Mouse (Mus musculus) cerebellum, adult 11-12 months (tissue): ENCODE results near the gene Cxcl12.

ENCODE experiments used
- DNase-seq: peaks from one replicate; pipeline ENCODE4 v3.0.0; 2022

Cxcl12 gene

GRCm38 (mm10) chr6:117168321-117169011 is at the start of gene Cxcl12:
TSS of gene Cxcl12 (plus strand) at chr6:117168535.
- DNase-seq, result no peak

- no peak for DNase-seq
Measured at GRCm38 (mm10) chr6:117122074-117122473, 46.3 kb upstream of the Cxcl12 start.

- DNase-seq, result no peak
Measured at GRCm38 (mm10) chr6:117126356-117126755, 42.0 kb upstream of the Cxcl12 start.

DNA sequence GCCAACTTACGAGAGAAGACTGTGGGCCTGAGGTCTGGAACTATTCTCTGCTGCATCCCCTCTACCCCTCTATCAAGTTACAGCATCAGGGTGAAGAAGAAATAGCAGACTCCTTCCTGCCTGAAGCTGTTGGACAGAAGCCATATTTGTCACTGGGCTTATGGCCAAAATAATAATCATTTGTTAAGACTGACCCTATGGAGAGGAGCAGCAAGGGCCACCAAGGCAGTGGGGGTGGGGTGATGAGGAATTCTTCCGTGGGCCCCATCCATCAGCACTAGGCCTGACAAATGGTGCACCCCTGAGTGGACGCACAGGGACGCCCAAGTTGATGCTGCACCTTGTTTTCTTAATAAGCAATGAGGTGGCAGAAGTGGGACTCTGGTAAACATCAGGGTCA is 38.9 kb upstream of the Cxcl12 start:
- DNase-seq, result no peak

- DNase-seq, result no peak
Measured at GRCm38 (mm10) chr6:117130680-117131111, 37.6 kb upstream of the Cxcl12 start.

- no peak for DNase-seq
Measured at GRCm38 (mm10) chr6:117134526-117134925, 33.8 kb upstream of the Cxcl12 start.

GRCm38 (mm10) chr6:117137735-117138134 is 30.6 kb upstream of the Cxcl12 start:
- DNase-seq, result no peak

GRCm38 (mm10) chr6:117140907-117141306 is 27.4 kb upstream of the Cxcl12 start:
- DNase-seq, result no peak

DNA sequence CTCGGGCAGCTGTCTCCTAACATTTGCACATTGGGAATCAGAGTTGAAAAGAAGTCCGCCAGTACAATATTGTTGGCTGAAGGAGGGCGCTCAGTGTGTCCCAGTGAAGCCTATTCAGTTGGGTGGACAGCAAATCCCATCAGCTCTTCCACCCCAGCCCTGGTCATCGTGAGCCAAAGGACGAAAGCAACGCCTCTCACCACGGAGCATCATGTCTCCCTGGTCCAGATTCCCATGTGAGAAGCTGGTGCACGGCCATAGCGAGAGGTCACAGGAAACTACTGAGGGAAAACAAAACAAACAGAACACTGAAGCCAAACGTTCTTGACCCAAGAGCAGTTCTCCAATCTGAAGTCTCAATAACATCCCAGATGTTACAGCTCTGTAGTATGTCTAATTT is 21.4 kb upstream of the Cxcl12 start:
- no peak for DNase-seq

- DNase-seq, result no peak
Measured at GRCm38 (mm10) chr6:117151484-117152149, 16.7 kb upstream of the Cxcl12 start.

- DNase-seq, result no peak
Measured at GRCm38 (mm10) chr6:117153046-117153445, 15.3 kb upstream of the Cxcl12 start.

- DNase-seq, result no peak
Measured at GRCm38 (mm10) chr6:117156846-117157245, 11.5 kb upstream of the Cxcl12 start.

DNA sequence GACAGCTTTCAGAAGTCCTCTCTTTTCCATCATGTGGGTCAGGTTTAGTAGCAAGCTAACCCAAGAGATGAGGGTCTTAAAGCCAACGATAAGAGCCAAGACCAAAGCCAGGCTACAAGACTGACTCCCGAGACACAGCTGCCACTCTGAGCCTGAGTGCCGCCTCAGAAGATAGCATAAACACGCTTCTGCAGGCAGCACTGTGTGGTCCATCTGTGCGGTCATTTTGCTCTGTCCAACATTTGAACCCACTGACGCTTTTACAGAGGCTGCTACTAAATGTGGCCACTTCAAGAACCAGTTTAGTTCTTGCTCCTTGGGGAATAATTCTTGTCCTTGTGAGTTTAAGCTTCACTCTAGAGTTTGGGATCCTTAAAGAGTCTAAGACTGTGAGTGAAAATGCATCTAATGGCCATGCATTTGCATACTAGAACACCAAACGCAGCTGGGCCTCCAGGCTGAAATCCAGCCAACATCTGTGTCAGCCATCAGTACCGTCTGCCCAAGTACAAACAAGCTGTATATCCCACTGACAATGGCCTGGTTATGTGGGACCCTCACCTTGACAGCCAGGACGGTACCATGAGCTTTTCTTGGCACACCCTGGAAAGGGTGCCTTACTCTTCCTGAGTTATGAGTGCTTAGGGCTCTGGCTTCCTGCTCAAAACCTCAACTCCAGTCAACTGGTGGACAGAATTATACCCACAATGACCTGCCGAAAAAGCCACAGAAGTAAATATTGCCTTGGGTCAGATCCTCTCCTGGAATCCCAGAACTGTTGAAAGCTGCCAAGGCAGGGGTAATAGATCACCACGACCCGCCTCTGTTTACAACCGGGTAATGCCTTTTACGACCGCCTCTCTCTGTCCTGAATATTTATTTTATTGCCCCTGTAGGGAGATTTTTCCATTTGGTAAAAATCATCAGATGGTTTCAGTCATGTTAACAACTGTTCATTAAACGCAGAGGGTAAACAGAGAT is 8.3 kb upstream of the Cxcl12 start:
- DNase-seq, result no peak

DNA sequence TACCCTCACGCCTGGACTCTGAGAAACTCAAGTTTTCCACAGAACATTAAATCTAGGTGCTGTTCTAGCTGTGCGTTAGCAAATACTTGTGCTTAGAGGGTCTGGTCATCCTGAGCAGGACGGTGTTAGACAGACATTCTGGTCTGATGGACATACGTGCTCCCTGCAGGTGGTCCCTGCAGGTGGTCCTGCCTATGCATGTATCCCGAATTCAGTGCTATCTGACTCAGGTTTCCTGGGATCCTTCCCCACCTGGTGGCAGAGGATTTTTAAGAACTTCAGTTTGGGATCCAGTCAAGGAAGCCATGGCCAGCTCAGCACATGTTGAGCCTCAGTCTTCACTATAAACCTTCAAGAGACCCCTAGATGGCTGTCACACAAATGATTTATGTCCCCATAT is 4.8 kb upstream of the Cxcl12 start:
- no peak for DNase-seq

- DNase-seq, result peak; percentile 67
Measured at GRCm38 (mm10) chr6:117166581-117167425, 1.5 kb upstream of the Cxcl12 start.

- no peak for DNase-seq
Measured at GRCm38 (mm10) chr6:117167426-117167730, 957 bp upstream of the Cxcl12 start.

DNA sequence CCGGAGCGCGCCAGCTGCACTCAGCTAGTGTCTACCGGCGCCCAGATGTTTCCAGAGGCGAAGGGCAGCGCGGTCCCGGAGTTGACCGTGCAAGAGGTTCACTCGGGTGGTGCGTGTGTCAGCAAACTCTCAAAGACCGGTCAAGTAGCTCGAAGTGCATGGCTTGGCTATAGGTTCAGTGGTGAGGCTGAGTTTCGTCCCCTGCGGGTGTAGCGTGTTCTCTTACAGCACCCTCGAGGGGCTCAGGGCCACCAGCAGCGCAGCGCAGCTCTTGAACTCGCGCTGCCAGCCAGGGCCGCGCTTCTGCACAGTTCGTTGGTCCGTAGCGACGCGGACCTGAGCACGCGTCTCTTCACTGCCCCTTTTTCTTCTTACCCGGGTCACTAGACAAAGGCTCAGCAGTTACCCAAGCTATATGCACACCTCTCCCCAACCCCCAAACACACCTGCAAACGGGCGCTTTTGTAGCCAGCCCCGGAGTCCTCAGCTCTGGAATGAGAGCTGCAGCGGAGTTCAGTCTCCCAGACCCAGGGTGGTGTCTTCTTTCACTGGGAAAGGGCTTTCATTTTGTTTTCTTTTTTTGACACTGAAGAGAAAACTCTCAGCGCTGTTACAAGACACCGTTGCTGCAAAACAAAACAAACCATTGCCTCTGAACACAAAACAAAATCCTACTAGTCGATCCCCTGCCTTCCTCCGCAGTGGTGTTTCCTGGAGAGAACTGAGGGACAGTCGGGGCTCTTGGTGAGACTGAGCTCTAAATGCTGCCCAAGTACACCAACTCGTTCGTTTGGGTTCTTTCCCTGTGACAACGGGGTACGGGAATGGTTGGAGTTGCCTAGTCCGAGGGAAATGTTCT is 945 bp downstream of the Cxcl12 start:
- no peak for DNase-seq

- no peak for DNase-seq
Measured at GRCm38 (mm10) chr6:117169910-117170747, 1.8 kb downstream of the Cxcl12 start.

GRCm38 (mm10) chr6:117172358-117172757 is 4.0 kb downstream of the Cxcl12 start:
- DNase-seq, result no peak

- DNase-seq, result peak; percentile 20
Measured at GRCm38 (mm10) chr6:117173876-117174275, 5.5 kb downstream of the Cxcl12 start.
